Mouse (Mus musculus): ENCODE measurements around the gene Tcp1.
"Not testable (repeated sequence)": the region's sequence is repeated elsewhere in the genome, so short reads cannot be mapped to it uniquely, and the experiment has no call there.

Tcp1 gene

GRCm38 (mm10) chr17:12909361-12910280 is 5.9 kb upstream of the Tcp1 start, which contains the start of gene Pnldc1:
Pnldc1 (minus strand) TSS chr17:12910230.
- intact Hi-C loops (cut with DNase I) = no loop called here

GRCm38 (mm10) chr17:12910391-12910790 is 5.1 kb upstream of the Tcp1 start:
- intact Hi-C loops (cut with DNase I) = no loop called here

GRCm38 (mm10) chr17:12915881-12916583 is 531 bp downstream of the Tcp1 start, which contains the start of gene Mrpl18:
Mrpl18 (minus strand) TSS chr17:12916345.
- intact Hi-C loops (cut with DNase I) = loop anchor here (5.0 kb wide), 1 partner anchor 46 kb away; the partner anchor contains the start of gene Acat2

DNA sequence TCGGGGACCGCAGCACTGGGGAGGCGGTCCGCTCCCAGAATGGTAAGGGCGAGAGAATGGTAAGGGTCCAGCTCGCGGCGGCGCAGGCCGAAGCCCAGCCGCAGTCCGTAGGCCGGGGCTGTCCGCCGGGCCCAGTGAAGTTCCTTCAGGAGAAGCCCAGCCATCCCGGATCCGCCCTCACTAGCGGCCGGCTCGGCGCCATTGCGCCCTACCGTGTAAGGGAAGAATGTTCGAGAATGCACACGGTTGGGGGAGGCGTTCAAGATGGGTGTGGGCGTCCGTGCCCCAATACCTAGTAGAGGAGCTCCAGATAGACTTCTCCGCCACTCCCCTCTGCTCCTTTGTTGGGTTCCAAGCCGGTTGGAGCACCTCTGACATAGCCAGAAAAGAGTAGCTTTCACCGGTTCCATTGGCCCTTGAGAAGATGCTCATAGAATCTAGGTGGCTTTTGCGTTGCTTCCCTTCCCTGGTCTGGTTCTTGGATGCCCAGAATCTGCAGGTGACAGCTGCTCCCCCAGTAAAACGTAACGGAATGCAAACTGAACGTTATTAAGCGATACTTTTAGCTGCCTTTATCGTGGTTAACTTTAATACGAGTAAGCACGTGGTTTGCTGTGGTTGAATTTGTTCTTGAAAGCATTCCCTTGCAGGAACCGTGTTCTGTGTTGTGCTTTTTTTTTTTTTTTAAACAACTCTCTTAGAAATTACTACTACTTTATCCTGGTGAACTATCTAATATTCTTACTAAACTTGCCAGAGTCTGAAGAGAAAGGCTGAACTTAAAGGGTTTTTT is 1.3 kb downstream of the Tcp1 start:
- intact Hi-C loops (cut with DNase I) = loop anchor here (5.0 kb wide), 1 partner anchor 46 kb away; the partner anchor contains the start of gene Acat2

- intact Hi-C loops (cut with DNase I) = no loop called here
Observed at GRCm38 (mm10) chr17:12921073-12921472, 5.6 kb downstream of the Tcp1 start.

DNA sequence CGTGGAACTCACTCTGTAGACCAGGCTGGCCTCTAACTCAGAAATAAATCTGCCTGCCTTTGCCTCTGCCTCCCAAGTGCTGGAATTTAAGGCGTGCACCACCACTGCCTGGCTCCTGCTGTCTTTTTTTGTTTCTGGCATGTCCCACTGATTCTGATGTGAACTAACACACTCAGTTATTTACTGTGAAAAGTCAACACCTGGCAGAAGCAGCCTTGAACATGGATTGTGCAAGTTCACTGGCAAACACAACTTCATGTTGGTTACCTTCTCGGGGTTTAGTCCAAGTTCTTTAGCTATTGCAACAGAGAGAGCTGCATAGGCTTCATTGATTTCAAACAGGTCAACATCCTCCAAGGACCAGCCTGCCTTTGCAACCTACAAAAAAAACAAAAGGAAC is 9.5 kb downstream of the Tcp1 start:
- intact Hi-C loops (cut with DNase I) = no loop called here

- intact Hi-C loops (cut with DNase I) = no loop called here
Observed at GRCm38 (mm10) chr17:12925703-12926180, 10.2 kb downstream of the Tcp1 start.

DNA sequence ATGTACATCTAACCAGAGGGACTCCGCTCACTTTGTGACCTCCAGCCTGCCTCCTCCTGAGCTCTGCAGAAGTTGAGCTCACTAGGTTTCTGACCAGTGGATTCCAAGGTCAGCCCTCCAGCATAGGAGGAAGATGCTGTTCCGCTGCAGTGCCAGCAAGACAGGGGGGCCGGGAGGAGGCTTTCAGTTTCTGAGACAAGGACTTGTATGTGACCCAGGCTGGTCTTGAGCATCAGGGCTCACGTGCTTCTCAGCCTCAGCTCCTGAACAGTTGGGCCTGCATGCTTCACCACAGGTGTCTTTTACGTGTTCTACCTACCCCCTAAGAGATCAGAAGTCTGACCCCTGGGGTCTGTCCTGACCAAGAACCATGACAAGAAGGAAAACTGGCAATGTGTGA is 16.1 kb downstream of the Tcp1 start:
- intact Hi-C loops (cut with DNase I) = not testable (repeated sequence)

DNA sequence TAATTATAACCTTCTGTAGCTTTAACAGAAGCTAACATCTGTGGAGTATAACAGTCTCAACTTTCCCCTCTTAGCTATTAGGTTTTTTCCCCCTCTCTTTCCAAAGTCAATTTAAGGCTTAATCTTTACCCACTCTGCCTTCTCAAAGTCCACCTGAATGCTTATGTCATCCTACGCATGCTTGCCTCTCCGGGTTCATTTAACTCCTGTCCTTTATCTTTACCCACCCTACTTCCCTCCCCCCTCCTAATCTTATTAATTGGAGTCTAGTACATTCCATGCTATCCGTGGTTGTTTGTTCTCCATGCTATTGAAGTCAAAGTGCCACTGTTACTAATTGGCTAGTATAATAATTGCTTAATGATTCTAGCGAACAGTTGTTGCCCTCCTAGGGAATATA is 20.2 kb downstream of the Tcp1 start:
- intact Hi-C loops (cut with DNase I) = no loop called here

- intact Hi-C loops (cut with DNase I) = no loop called here
Observed at GRCm38 (mm10) chr17:12937412-12937970, 22.0 kb downstream of the Tcp1 start.

GRCm38 (mm10) chr17:12938077-12938476 is 22.6 kb downstream of the Tcp1 start:
- intact Hi-C loops (cut with DNase I) = no loop called here

GRCm38 (mm10) chr17:12939377-12940148 is 24.1 kb downstream of the Tcp1 start:
- intact Hi-C loops (cut with DNase I) = not testable (repeated sequence)

DNA sequence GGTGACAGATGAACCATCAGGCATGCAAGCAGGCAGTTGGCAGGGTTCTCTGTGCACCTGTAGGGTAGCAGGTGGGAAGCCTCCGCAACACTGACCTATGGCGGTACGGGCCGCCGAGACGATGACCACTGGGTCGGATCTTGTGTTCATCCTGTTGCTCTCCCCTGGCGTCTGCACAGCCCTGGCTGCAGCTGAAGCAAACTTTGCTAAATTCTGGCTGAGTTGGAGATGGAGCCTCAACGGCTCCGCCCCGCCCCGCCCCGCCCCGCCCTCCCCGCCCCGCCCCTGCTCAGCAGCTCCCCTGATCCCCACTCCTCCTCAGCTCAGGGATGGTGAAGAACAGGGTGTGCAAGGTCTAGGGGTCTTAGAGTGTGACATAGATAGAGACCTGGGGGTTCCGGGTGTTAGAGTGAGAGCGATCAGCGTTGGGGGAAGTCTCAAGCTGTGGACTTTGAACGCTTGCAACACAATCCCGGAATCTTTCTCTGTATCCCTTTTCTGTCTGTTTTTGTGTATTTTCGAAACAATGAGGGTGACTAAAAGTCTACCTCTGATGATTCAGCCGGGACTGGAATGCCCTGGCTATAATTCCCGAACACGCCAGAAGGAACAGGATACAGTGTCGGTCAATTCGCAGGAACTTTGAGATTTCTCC is 24.8 kb downstream of the Tcp1 start, which contains the start of gene Acat3:
Gene Acat3 (minus strand): TSS at position 450 of the 655 bp plus-strand sequence.
- intact Hi-C loops (cut with DNase I) = no loop called here

DNA sequence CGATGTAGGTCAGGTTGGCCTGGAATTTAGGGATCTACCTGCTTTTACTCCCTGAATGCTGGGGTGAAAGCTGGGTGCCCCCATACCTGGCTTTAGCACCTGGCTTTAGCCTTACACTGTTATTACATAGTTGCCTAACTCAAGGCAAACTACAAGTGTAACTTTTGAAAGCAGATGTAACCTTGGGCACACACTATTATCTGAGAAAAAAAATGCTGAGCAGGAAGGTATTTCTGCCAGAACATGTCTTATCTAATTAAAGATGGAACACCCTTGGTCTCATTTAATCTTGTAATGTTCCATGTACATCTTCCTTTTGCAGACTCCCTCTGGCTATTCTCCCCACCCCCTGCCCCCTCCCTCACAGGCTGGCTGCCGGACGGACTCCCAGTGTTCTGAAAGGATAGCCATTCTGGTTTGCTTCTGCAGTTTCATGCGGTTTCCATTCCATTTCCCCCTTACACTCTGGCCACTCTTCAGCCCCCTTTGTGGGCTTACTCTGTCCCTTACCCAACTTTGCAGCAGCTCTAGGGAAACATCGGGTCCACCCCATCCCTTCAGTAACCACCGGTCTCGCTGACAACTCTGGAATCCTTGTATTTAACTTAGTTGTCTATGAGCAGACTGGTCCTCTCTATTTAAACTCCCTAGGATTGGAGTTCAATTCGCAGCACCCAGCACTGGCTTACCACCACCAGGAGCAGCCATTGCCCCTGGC is 26.2 kb downstream of the Tcp1 start:
- intact Hi-C loops (cut with DNase I) = no loop called here

- intact Hi-C loops (cut with DNase I) = no loop called here
Observed at GRCm38 (mm10) chr17:12942459-12943162, 27.1 kb downstream of the Tcp1 start.

DNA sequence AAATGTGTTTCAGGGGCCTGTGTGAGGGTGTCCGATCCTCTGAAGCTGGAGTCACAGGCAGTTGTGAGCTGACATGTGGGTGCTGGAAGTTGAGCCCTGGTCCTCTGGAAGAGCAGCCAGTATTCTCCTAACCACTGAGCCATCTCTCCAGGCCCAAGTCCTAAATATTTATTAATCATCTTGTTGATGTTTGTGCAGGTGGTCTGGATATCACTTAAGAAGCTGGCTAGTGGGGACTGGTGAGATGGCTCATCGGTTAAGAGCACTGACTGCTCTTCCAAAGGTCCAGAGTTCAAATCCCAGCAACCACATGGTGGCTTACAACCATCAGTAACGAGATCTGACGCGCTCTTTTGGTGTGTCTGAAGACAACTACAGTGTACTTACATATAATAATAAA is 34.2 kb downstream of the Tcp1 start:
- intact Hi-C loops (cut with DNase I) = no loop called here

- intact Hi-C loops (cut with DNase I) = no loop called here
Observed at GRCm38 (mm10) chr17:12956664-12957063, 41.2 kb downstream of the Tcp1 start.

- intact Hi-C loops (cut with DNase I) = not testable (repeated sequence)
Observed at GRCm38 (mm10) chr17:12959377-12959776, 43.9 kb downstream of the Tcp1 start.
